Mouse (Mus musculus) kidney, postnatal 14 days (tissue): ENCODE results near the gene Grcc10.

Experiments used
- DNase-seq: peaks from one replicate; pipeline ENCODE4 v3.0.0; 2022; ENCODE audit warnings: mixed read lengths

Gene Grcc10

DNA sequence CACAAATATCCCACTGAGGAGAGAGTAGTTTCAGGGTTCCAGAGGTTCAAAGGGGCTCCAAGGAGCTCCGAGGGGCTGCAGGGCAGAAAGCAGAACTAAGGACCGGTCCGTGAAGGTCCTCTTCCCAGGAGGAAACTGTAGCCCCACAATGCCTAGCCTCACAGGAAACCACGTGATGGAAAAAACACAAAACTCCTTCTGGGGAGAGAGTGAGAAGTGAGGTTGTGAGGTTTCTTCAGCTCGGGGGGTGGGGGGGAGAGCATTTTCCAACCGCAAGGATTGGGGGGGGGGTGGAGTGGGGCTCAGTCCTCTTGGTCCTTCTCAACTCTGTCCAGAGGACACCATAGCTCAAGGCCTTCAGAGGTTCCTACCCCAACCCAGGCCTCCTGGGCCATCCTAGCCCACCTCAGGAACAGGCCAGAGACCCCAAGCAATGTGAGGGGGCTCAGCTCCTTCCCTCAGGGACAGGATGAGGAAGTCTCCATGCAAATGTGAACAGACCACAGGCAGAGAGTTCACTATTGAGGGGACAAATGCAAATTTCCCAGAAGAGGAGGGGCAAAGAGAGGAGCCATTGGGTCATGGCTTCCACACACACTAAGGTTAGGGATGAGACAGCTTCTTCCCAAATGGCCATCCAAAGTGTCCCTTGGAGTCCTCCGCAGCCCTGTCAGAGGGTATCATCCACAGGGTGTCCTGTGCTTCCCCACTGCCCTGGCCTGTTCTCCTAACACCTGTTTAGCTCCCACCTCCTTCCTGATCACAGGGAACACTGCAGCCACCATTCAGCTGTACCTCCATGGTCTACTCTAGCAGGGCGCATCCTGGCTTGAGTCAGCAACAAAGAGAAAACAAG, 11.1 kb downstream of the Grcc10 start:
- no peak for DNase-seq

DNA sequence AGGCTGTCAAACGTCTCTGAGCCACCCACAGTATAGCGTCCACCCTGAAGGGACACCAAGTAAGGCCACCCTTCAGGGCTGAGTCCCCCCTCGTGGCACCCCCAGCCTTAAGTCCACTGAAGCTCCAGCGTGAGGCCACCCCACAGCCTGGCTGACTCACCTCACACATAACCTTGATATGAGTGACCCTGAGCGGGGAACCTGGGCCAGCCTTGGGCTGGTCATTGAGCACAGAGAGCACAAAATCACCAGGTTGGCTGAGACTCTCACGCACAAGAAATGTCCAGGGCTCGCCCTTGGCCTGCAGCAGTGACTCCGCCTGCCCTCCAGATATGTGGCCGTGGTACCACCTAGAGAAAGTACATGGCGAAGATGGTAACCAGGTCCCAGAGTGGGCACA, 12.6 kb downstream of the Grcc10 start:
- no peak for DNase-seq

DNA sequence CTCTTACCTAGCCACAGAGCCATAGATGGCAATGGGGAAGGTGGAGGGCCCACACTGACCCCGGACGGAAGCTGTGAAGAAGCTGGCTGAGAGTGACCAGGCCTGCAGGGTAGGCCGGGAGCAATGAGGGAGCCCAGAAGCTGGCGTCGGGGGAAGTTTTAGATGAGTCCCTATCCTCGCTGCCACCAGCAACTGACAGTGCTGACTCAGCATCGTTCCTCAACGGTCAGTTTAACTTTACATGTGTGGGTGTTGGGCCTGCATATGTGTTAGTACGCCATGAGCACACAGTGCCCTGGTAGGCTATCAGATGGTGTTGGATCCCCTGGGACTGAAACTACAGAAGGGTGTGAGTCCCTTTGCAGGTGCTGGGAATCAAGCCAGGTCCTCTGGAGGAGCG, 16.7 kb downstream of the Grcc10 start:
- DNase-seq = no peak

DNA sequence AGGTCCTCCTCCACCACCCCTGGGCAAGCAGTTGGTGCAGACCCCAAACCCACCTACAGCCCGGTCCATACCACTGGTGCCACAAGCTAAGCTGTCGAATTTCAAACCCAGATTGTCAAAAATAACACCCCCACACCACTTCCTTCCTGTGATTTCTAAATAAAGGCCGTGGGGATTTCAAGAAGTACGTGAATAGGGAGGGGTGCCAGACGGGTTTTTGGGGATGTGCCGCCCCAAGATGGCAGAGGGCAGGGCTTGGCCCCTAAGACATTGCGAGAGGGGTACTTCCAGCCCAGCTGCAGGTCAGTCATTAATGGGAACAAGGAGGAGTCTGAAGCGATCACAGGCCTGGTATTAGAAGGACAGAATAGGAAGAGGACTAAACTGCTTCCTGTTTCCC, 17.6 kb downstream of the Grcc10 start:
- DNase-seq = no peak

DNA sequence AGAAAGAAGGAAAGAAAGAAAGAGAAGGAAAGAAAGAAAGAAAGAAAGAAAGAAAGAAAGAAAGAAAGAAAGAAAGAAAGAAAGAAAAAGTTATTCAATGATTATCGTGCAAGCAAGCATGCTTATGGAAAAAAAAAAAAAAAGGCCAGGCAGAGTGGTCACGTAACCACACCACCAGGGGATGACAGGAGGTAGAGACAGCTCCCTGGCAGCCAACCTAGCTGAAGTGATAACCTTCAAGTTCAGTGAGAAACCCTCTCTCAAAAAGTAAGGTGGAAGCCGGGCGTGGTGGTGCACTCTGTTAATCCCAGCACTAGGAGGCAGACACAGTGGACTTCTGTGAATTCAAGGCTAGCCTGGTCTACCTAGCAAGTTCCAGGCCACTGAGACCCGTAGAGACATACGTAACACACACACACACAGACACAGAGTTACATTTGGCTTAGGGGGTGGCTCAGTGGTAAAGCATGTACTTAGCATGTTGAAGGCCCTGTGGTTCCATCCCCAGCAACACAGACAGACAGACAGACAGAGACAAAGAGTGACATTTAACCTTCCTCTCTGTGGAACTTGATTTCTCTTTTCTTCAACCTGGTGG, 18.2 kb downstream of the Grcc10 start:
- DNase-seq = no peak

DNA sequence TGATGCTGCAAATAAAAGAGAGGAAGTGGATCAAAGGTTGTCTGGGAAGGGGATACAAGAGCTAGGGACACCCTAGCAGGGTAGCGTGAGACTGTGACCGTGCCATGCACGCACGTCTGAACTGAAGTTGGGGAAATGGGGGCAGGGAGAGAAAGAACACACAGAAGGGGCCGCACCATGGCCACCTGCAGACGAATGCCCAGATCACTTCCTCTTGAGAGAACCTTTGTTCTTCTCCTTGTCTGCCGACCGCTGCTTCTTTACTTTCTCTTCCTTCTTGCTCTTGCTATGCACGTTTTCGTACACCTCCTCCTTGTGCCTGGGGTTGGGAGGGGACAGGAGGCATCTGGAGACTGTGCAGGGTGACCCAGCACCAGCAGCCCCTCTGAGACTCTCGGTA, 20.3 kb downstream of the Grcc10 start:
- no peak for DNase-seq

DNA sequence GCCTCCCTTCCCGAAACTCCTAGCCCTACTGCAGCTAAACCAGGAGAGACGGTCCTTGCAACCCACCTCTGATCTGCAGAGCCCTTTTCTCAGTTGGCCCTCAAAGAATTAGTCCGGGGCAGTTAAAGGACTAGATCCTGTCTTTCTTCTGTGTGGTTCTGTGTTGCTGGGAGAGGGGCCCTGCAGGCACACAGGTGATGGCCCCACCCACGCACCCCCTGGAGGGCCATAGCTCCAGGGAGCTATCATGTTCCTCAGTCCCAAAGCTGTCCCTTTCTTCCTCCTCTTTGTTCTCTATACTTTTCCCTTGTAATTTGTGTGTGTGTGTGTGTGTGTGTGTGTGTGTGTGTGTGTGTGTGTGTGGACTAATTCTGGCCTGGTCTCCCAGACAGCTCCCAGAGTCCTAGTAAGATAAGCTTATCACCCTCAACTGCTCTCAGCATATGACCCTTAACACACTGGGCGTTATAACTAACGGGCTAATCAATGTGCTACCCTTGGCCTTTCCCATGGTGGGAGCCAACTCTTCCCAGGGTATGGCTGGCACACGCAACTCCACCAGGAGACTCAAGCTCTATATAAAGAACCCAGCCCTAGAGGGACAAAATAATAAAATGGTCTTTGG, 21.7 kb downstream of the Grcc10 start:
- no peak for DNase-seq

DNA sequence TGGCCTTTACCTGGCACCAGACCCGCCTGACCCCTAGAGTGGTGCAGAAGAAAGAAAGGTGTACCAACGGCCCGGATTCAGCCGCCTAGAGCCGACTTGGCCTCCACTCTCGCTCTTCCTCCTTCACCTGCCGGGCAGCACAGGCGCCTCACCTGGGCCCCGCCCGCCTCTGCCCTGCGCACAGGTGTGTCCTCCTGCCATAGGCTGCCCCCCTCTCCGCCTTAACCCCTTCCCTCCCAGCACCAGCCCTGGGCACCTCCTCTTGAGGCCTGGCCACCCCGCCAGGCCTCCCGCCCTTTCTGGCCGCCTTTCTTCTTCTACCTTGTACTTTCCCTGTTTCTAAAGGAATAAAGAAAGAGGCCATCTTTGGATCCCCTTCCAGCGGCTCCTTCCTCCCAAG, 22.5 kb downstream of the Grcc10 start:
- DNase-seq = peak; percentile 74

DNA sequence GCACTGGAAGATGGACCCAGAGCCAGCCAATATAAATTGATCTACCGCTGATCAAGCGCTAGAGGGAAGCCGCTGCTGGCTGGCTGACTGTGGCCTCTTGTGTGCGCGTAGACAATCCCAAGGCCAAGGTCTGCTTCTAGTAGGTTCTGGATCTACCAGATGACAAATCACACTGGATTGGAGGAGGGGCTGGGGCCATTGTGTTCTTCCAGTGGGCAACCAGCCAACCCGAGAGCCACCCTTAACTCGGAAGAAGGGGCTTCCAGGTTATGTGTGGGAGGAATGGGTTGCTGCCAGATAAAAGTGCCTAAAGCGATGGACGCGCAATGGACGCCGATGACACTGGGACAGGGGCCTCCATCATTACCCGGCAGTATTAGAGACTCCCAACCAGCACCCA, 23.2 kb downstream of the Grcc10 start:
- DNase-seq = no peak

DNA sequence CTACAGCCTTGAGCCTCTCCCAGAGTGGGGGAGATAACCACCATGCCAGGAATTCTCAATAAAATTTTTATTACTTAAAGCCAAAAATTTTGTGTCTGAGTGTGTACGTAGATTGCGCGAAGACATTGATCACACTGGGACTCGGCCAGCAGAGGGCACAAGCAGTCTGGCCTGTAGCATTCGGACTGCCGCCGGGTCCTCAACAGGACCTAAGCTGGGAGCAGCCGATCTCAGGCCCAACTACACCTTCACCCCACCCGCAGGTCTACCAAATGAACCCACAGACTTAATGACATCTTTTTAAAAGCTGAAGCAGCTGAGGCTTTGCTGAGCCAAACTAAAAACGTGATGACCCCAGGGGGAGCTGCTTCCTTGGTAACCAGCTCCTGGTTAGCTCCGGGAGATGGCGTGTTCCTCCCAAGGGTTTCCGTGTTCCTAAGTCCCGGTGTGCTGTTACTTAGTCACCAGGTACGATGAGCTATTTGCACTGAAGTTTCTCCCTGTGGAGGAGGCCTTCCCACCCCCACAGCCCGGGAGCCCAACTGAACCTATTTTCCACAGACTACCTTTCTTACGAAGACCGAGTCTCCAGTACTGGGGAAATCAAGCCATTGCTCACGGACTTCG, 24.2 kb downstream of the Grcc10 start:
- peak; percentile 60 for DNase-seq

DNA sequence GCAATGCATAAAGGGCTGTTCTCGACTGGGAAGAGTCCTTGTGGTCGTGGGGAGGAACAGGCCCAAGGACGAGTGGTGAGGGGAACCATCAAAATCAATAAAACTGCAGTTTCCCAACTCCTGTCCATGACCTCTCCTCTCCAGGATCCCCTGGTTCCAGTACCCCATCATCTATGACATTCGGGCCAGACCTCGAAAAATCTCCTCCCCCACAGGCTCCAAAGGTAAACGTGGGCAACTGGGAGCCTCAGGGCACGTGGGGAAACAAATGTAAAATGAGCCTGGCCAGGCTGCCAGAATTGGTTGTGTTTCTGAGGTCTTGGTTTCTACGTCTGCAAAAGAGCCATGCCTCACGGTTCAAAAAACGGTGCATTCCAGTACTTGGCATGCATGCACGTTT, 28.3 kb downstream of the Grcc10 start:
- DNase-seq = no peak

DNA sequence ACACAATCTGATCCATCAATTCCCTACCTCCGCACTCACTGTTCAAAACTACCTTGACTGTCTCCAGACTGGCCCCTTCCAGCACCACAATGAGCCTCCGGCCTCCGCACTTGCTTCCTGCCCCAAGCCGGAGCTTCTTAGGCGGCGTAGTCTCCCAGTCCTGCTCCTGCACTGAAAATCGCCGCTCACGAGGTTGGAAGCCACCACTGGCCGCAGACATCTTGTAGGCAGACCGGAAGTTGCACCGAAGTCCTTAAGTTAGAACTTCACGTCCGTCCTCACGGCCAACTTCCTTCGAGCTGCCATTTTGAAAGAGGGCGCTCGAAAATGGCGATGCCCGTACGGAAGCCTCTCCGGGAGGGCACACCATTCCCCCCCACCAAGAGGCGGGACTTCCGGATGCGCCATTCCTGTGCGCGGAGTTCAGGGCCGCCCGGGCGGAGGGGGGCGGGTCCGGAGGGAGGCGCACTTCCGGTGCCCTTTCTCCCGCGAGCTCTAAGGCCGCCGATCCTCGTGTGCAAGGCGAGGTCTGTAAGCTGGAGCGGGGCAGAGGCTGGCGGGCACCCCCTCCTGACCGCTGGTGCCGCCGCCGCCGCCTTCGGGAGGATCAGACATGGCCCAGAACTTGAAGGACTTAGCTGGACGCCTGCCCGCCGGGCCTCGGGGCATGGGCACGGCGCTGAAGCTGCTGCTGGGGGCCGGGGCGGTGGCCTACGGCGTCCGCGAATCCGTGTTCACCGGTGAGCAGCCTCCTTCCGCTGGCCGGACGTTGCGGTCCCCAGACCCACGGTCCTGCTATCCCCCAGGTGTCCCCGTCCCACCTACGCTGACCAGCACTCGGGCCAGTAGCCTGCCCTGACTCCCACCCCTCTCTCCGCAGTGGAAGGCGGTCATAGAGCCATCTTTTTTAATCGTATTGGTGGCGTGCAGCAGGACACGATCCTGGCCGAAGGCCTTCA, 29.1 kb downstream of the Grcc10 start, which contains the start of the genes Emg1 and Phb2:
Emg1 (minus strand) TSS at position 355 of the 959 bp plus-strand sequence.
Phb2 (plus strand) TSS at position 513 of the 959 bp plus-strand sequence.
- peak; percentile 99 for DNase-seq

DNA sequence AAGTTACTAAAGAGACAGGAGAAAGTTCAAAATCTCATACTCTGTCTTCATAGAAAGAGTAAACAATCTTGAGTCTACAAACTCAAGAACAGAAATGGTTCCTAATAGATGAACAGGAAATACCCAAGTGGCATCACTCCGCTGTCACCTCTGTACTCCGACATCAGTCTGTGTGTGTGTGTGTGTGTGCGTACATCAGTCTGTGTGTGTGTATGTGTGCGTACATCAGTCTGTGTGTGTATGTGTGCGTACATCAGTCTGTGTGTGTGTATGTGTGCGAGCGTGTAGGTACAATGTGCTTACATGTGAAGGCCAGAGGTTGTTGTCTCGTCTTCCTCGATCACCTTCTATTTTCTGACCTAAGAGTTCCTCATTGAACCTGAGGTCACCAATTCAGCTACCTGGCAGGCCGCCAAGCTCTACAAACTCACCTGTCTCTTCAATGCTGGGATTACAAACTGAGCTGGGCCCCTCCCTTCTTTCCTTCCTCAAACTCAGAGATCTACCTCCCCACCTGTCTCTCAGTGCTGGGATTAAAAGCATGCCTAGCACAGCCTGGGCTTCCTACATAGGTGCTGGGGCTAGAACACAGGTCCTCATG, 32.8 kb downstream of the Grcc10 start:
- DNase-seq = no peak

DNA sequence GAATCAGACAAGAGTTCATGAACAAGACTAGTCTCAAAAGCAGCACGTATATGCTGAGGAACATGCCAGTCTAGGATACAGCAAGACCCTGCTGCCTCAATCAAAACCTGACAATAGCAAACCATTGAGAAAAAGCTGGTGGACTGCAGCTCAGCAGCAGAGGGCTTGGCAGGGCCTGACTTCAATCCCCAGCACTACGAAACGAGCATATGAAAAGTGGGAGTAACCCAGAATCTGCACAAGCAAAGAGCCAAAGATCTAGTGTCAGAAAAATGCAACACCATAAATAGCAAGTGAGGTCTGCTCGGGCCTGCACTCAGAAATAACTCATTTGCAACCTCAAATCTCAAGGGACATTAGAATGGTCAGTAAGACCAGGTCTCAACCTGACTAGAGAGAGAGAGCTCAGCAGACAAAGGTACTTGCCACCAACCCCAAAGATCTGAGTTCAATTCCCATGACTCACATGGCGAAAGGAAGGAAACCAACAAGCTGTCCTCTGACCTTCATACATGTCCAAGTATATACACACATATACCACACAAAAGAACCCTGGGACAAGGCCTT, 35.0 kb downstream of the Grcc10 start:
- no peak for DNase-seq

DNA sequence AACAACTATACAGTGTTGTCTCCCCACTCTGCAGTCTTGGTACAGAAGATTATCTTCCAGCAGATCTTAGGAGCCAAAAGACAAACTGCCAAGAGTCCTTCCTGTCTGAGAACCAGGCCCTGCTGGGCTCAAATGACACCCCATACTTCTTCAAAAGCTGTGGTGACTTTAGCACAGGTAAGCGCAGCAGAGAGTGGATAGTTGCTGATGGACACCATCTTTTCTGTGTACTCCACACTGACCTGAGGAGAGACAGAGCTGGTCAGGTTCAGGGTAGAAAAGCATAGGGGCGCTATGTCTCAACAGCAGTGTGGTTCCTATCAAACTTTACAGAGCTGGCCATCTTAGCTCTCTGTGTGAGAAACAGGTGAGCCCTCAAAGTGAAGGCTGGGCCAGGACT, 36.8 kb downstream of the Grcc10 start:
- DNase-seq = no peak

DNA sequence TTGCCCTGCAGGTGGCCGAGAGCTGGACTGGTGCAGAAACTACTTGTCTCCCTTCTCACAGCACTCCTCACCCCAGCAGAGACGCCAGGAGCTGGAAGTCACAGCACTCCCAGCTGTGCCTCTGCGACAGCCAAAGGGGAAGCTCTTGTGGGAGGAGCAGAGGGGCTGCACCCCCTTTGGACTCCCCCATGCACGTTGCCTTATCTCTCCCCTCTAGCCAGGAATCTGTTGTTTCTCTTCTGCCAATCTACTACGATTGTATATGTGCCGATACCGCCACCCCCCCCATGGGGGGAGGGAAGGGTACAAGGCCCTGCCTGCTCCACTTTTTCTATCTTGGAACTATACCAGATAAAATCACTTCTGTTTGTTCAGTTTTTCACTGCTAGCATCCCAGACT, 37.4 kb downstream of the Grcc10 start:
- no peak for DNase-seq

DNA sequence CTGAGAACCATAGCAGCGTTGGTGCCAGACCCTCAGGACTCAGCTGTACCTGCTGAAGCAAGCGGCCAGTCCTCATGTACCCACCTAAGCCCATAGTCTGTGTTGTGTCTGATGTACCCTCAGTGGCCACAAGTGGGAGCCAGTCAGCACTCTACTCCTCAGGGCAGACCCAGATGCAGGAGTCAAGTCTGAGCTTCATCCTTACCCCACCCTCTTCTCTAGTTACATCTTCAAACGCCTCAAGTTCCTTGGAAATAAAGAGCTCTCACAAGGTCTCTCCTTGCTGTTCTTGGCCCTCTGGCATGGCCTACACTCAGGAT, 38.4 kb downstream of the Grcc10 start:
- DNase-seq = peak; percentile 81

DNA sequence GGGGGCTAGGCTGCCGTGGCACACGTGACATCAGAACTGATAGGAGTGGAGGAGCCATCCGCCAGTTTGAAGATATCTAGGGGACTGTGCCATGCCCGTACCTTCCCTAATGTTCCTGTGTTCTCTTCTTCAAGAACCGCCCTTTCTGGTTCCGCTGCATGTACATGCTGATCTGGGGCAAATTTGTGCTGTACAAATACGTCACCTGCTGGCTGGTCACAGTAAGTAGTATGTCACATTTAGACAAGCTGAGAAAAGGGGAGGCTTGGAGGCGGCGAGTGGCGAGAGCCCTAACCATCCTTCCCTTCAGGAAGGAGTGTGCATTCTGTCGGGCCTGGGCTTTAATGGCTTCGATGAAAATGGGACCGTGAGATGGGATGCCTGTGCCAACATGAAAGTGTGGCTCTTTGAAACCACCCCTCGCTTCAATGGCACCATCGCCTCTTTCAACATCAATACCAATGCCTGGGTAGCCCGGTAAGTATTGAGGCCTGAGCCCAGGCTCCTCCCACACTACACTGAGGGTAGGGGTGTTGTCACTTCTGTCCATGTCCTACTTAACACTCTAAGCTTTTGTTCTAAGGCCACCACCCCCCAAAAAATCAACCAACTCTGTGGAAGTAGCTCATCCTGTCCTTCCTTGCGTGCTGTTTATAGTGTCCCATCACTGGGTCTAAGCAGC, 38.9 kb downstream of the Grcc10 start:
- DNase-seq = no peak

DNA sequence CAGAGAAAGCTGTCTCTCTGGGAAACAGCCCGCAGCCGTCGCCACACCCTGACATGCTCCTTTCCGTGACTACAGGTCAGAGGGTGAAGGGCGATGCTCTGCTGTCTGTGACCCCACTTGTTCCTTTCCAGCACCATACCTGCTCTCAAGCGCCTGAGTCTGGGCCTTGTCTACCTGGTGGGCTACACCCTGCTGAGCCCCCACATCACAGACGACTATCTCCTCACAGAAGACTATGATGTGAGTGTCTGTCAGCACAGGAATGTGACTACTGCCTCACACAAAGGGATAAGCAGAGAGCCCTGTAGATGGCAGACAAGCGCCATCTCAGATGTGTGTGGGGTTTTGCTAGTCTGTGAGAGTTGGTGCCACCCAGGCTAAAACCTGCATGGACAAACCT, 39.8 kb downstream of the Grcc10 start:
- DNase-seq = no peak

DNA sequence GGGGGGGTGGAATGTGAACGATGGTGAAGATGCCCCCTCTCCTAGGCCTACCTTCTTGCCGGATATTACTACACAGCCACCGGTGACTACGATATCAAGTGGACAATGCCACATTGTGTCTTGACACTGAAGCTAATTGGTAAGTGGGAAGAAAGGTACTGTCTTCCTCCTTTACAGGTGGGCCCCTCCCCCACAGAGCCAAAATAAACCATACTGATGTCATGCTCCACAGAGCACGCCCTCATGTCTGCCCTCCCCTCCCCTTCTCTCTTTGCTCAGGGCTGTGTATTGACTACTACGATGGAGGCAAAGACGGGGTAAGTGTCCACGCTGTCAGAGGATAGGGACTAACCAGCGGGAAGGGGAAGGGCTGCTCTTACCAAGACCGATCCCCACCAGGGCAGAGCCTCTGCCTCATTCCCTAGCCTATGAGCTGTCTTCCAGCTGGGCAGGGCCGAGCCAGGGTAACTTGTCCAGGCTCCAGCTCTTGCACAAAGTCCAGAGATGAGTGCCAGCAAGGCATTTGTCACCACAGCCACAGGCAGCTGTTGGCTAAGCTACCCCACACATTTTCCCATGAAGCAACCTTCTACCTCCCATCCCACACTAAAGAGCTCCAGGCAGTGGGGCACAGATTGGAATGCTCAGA, 41.1 kb downstream of the Grcc10 start:
- DNase-seq = peak; percentile 59

DNA sequence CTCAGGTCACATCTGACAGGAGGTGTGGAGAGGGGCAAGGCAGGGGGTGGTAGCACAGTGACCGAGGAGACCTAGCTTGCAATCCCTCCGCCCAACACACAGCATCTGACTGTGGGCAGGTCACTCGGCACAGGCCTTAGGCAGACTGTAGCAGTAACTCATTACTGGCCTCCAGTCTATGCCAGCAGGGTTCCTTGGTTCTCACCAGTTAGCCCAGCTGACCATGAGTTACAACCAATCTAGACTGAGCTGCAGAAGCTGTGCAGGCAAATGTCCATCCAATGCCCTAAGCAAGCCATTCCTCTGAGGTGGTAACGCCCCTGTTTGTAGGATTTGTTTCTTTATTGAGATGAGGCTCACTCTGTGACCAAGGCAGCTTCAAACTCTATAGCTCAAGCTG, 41.8 kb downstream of the Grcc10 start:
- DNase-seq = no peak
